Mouse (Mus musculus): ENCODE measurements around the gene Gm3526. TPM values are rescaled to one million over a fixed set of nuclear protein-coding genes. Genes with fewer than 3 reads are reported as not detected.
"Not testable (repeated sequence)": the region's sequence is repeated elsewhere in the genome, so short reads cannot be mapped to it uniquely, and the experiment has no call there.

Gm3526 gene
- total RNA-seq (2014; rRNA removed), result not detected in 2 replicates
- polyA plus RNA-seq (2012; rRNA removed), result not detected in 2 replicates

GRCm38 (mm10) chr14:5260480-5260879 lies at the start of gene Gm3526:
Gene Gm3526 (minus strand): TSS chr14:5260580.
- H3K36me3 ChIP-seq (ENCODE audit: control insufficient read depth, insufficient read depth, low read length); H3K4me3 ChIP-seq (ENCODE audit: insufficient read depth, low read depth, low read length); H3K9ac ChIP-seq (ENCODE audit: low read depth, low read length); H3K27me3 ChIP-seq (ENCODE audit: control insufficient read depth, insufficient read depth, low read length); H3K79me2 ChIP-seq (ENCODE audit: control insufficient read depth, insufficient read depth, low read length); H3K27ac ChIP-seq (replicated peaks; ENCODE audit: insufficient read depth, low read depth, low read length); DNase-seq (ENCODE audit: extremely low read depth, low read depth, low spot score); H3K4me1 ChIP-seq (ENCODE audit: control insufficient read depth, insufficient read depth, low read length): not testable (repeated sequence)
- no CpG with 5 or more reads among the region's 1 CpGs for WGBS

Other genes with a start within 250 kb of the Gm3526 start
- not detected in 2 replicates for gene Gm3298, start 244.7 kb downstream of the Gm3526 start, total RNA-seq (2014; rRNA removed)
- not detected in 2 replicates for gene Gm3298, start 244.7 kb downstream of the Gm3526 start, polyA plus RNA-seq (2012; rRNA removed)
- gene 4930555G01Rik, start 210.0 kb downstream of the Gm3526 start, total RNA-seq (2014; rRNA removed), result not detected in 2 replicates
- not detected in 2 replicates for gene 4930555G01Rik, start 210.0 kb downstream of the Gm3526 start, polyA plus RNA-seq (2012; rRNA removed)
- not detected in 2 replicates for gene Gm8281, start 189.5 kb downstream of the Gm3526 start, total RNA-seq (2014; rRNA removed)
- not detected in 2 replicates for gene Gm8281, start 189.5 kb downstream of the Gm3526 start, polyA plus RNA-seq (2012; rRNA removed)
- gene Gm8279, start 129.1 kb downstream of the Gm3526 start, total RNA-seq (2014; rRNA removed), result not detected in 2 replicates
- not detected in 2 replicates for gene Gm8279, start 129.1 kb downstream of the Gm3526 start, polyA plus RNA-seq (2012; rRNA removed)
- not detected in 2 replicates for gene Gm3317, start 96.0 kb downstream of the Gm3526 start, total RNA-seq (2014; rRNA removed)
- not detected in 2 replicates for gene Gm3317, start 96.0 kb downstream of the Gm3526 start, polyA plus RNA-seq (2012; rRNA removed)
- gene Gm8271, start 74.8 kb downstream of the Gm3526 start, total RNA-seq (2014; rRNA removed), result not detected in 2 replicates
- not detected in 2 replicates for gene Gm8271, start 74.8 kb downstream of the Gm3526 start, polyA plus RNA-seq (2012; rRNA removed)
- gene Gm3542, start 74.3 kb upstream of the Gm3526 start, total RNA-seq (2014; rRNA removed), result not detected in 2 replicates
- gene Gm3542, start 74.3 kb upstream of the Gm3526 start, polyA plus RNA-seq (2012; rRNA removed), result not detected in 2 replicates
- gene Gm3500, start 128.5 kb upstream of the Gm3526 start, total RNA-seq (2014; rRNA removed), result not detected in 2 replicates
- gene Gm3500, start 128.5 kb upstream of the Gm3526 start, polyA plus RNA-seq (2012; rRNA removed), result not detected in 2 replicates
- gene Gm3194, start 194.9 kb upstream of the Gm3526 start, total RNA-seq (2014; rRNA removed), result not detected in 2 replicates
- gene Gm3194, start 194.9 kb upstream of the Gm3526 start, polyA plus RNA-seq (2012; rRNA removed), result not detected in 2 replicates
- gene Gm8246, start 217.2 kb upstream of the Gm3526 start, total RNA-seq (2014; rRNA removed), result not detected in 2 replicates
- gene Gm8246, start 217.2 kb upstream of the Gm3526 start, polyA plus RNA-seq (2012; rRNA removed), result not detected in 2 replicates
- not detected in 2 replicates for gene Gm3187, start 223.6 kb upstream of the Gm3526 start, total RNA-seq (2014; rRNA removed)
- gene Gm3187, start 223.6 kb upstream of the Gm3526 start, polyA plus RNA-seq (2012; rRNA removed), result not detected in 2 replicates
- gene Gm3488, start 241.1 kb upstream of the Gm3526 start, total RNA-seq (2014; rRNA removed), result not detected in 2 replicates
- gene Gm3488, start 241.1 kb upstream of the Gm3526 start, polyA plus RNA-seq (2012; rRNA removed), result not detected in 2 replicates

All from liver, adult 2 months (tissue).